Mouse (Mus musculus): ENCODE measurements at regions not wholly inside any gene's neighbourhood (a gene's known extent, or its start where the extent isn't known, plus 50 kb on each side); places are given as distances from the start of the nearest gene placed in this dataset.
A peak's percentile ranks its signal among the peaks of the same experiment; 100 is the strongest.

GRCm38 (mm10) chr15:10890220-10890921 is 61.8 kb upstream of the C1qtnf3 start:
- Histone ChIP-seq H3K27me3 (no peaks in the 10 kb centered on the region), H3K9me3 (no peaks in the 10 kb centered on the region), H3K36me3 (no peaks in the 10 kb centered on the region), H3K4me1 (replicated peaks) (0 out of 2 replicates have a peak, but pooled peaks cover 2% of the 10 kb centered on the region), H3K4me3 (replicated peaks) (no peak overlapping the region), H3K9ac (replicated peaks) (no peak overlapping the region), H3K4me2 (replicated peaks) (no peak overlapping the region), H3K27ac (no peak overlapping the region)
- WGBS = 59% methylated on average over 8 of the region's 8 CpGs
- ATAC-seq = peak; percentile 65; the same call in 1 of the 2 replicates

GRCm38 (mm10) chr15:10898309-10898708 is 53.8 kb upstream of the C1qtnf3 start:
- 90% methylated on average over 5 of the region's 5 CpGs for WGBS
- Histone ChIP-seq H3K4me1 (replicated peaks) (no peaks in the 10 kb centered on the region), H3K27ac (no peak overlapping the region), H3K9ac (replicated peaks) (no peak overlapping the region), H3K4me3 (replicated peaks) (no peak overlapping the region), H3K4me2 (replicated peaks) (no peak overlapping the region), H3K9me3 (no peaks in the 10 kb centered on the region), H3K27me3 (no peaks in the 10 kb centered on the region), H3K36me3 (no peaks in the 10 kb centered on the region)
- no peak for ATAC-seq

- Histone ChIP-seq H3K4me1 (replicated peaks) (no peaks in the 10 kb centered on the region), H3K27me3 (no peaks in the 10 kb centered on the region), H3K4me2 (replicated peaks) (no peak overlapping the region), H3K27ac (no peak overlapping the region), H3K9me3 (no peaks in the 10 kb centered on the region), H3K9ac (replicated peaks) (no peak overlapping the region), H3K4me3 (replicated peaks) (no peak overlapping the region), H3K36me3 (no peaks in the 10 kb centered on the region)
- ATAC-seq = no peak
- WGBS = 76% methylated on average over 4 of the region's 4 CpGs
Measured at GRCm38 (mm10) chr15:10898715-10899486, 53.2 kb upstream of the C1qtnf3 start.

- Histone ChIP-seq H3K27ac (no peak overlapping the region), H3K4me3 (replicated peaks) (no peak overlapping the region), H3K9me3 (no peaks in the 10 kb centered on the region), H3K36me3 (no peaks in the 10 kb centered on the region), H3K27me3 (no peaks in the 10 kb centered on the region), H3K4me2 (replicated peaks) (no peak overlapping the region), H3K4me1 (replicated peaks) (no peaks in the 10 kb centered on the region), H3K9ac (replicated peaks) (no peak overlapping the region)
- 91% methylated on average over 7 of the region's 7 CpGs for WGBS
- ATAC-seq = no peak
Measured at GRCm38 (mm10) chr15:10899904-10900303, 52.2 kb upstream of the C1qtnf3 start.

- no peak overlapping the region for H3K9ac ChIP-seq (replicated peaks)
- no peaks in the 10 kb centered on the region for H3K4me1 ChIP-seq (replicated peaks)
- H3K9me3 ChIP-seq = no peaks in the 10 kb centered on the region
- no peak overlapping the region for H3K4me2 ChIP-seq (replicated peaks)
- no peaks in the 10 kb centered on the region for H3K36me3 ChIP-seq
- no peak overlapping the region for H3K4me3 ChIP-seq (replicated peaks)
- no peak overlapping the region for H3K27ac ChIP-seq
- ATAC-seq = no peak
- WGBS = 52% methylated on average over 3 of the region's 3 CpGs
- no peaks in the 10 kb centered on the region for H3K27me3 ChIP-seq
Measured at GRCm38 (mm10) chr15:10901075-10901474, 51.1 kb upstream of the C1qtnf3 start.

- Histone ChIP-seq H3K27ac (no peak overlapping the region), H3K9ac (replicated peaks) (no peak overlapping the region), H3K4me2 (replicated peaks) (no peak overlapping the region), H3K4me3 (replicated peaks) (no peak overlapping the region), H3K27me3 (no peaks in the 10 kb centered on the region), H3K4me1 (replicated peaks) (no peaks in the 10 kb centered on the region), H3K9me3 (no peaks in the 10 kb centered on the region), H3K36me3 (no peaks in the 10 kb centered on the region)
- no peak for ATAC-seq
- 50% methylated on average over 1 of the region's 1 CpGs for WGBS
Measured at GRCm38 (mm10) chr15:10901745-10902262, 50.3 kb upstream of the C1qtnf3 start.
